Mouse (Mus musculus): ENCODE results near the gene Ndst4.

Ndst4 gene

DNA sequence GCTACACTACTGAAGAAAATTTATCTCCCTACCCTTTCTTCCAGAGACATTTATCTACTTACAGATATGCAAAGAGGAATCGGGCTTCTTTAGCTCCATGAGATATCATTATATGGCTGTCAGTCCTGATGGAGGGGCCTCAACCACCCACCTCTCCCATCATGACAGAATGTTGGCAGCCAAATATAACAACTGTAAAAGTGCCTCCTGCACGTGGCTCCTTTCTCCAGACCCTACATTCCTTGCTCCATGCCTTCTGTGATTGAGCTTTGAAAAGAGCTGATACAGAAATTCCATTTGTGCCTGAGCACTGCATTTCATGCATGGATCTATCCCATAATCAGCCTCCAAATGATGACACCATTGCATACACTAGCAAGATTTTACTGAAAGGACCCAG lies 331.1 kb downstream of the Ndst4 start:
- DNase-seq = no peak

DNA sequence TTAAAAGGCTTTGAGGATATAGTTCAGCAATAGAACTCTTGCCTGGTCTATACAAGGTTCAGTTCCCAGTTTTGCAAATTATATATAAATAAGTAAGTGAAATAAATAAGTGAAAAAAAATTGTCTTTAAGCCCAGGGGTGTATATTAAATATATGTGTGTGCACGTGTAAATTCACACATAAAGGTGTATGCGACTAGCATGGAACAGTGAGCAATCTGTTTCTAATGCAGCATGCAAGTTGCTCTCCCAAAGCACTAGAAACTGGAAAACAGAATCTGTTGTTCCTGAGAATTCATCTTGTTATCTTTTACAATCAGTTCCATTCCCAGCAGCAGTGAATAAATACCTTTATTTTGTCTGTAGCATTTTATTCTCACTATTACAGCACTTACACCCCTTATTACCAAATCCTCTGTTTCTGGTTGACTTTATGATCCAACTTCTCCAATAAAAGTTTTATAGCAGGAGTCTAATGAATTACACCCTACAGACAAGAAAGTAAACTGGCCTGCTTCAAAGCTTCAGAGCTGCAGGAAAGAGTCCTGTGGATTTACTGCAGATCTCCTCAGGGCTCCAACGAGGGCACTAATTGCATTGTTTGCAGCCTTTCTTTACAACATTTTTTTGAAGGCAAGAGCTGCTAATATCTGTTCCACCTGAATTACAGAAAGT lies 340.7 kb downstream of the Ndst4 start:
- DNase-seq = no peak

DNA sequence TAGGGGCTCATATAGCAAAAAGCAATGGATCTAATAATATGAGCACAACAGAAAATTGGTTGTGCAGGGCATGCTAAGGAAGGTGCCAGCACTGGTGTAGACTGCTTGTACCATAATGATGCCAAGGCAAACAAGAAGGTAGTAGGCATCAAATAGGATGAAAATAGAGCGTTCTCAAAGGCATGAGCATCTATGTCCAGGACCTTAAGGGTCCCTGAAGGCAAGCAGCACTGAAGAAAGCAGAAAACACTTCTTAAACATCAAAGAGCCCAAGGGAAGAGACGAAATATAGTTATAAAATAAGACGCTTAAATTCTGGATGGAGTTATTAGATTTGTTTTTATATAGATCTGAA lies 341.2 kb downstream of the Ndst4 start:
- DNase-seq = no peak

DNA sequence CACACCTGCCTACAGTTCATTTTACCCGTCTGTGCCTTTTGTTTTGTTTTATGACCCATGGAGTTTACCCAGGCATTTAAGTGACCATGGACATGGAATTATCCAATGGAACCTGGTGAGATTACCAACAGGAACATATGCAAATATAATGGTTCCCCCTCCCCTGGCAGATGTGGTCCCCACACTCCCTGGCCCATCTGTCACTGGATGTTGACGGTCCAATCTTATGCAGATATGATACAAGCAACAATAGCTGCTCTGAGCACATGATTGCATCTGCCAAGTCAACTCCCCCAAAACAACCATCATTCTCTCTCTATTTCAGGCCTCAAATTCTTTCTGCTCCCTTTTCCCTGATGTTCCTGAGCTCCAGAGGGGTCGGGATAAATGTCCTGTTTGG lies 342.5 kb downstream of the Ndst4 start:
- no peak for DNase-seq

DNA sequence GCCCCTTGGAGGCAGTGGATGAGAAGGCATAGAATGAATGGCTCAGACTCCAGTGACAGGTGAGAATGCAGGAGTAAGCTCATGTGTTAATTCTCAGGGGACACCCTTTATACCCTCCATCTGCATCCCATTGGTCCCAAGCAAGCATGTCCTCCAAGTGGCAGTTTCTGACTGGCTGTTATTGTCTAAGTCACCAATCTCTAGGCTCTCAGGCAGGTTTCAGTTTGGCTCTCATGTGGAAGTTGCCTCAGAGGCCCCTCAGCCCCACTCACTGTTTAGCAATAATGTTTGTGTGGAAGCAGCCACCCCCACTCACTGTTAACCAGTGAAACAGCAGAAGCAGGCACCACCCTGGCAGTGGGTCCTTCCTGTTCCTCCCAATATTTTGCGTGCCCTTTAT lies 353.0 kb downstream of the Ndst4 start:
- peak; percentile 17 for DNase-seq

DNA sequence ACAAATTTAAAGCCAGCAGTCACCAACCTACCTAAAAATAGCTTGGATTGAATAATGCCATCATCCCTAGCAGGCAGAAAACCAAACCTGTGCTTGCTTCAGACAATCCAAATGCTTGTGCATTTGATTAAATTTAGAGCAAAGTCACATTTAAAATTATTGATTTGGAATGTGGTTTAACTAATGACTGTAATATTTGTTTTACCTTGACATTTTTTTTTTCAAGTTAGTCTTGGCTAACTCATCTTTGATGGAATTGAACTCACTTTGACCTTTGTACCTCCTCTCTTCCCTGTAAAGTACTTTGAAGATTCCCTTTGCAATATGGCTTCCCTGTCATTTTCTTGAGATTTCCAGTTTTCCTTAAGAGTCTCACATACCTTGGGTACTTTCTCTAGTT lies 356.8 kb downstream of the Ndst4 start:
- DNase-seq = no peak

Data from lung, postnatal 36 days (tissue).